Mouse (Mus musculus): Measurements from ENCODE around the gene Srm. TPM values are rescaled to one million over a fixed set of nuclear protein-coding genes. Genes with fewer than 3 reads are reported as not detected.

Srm gene
- total and polyA plus RNA-seq, 3 experiments = 136 to 640 (median 151) TPM

DNA sequence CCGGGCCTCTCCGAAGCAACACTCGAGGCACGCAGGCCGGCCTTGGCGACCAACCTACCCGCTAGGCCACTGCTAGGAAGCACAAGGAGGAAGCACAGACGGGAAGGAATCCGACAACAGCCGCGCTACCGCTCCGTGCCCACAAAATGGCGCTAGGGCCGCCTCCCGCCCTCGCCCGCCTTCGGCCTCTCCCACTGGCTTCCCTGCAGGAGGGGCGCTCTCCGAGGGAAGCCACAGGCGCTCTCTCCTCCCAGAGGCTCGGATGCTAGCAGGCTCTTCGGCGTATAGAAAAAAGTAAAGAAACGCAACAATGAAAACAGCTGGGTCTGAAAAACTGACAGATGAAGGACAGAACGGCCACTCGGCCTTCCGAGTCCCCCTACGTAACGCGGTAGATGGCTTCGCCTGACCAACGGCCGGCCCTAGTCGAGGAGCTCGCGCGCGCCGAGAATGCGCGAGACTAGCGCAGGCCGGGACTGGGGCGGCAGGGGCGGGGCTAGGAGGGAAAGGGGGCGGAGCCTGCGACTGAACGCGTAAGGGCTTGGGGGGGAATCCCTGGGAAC is 35.4 kb downstream of the Srm start, which contains the start of gene Tardbp:
TSS of gene Tardbp (minus strand) at position 397 of the 563 bp plus-strand sequence.
- Histone ChIP-seq H3K9me3 (replicated peaks; ENCODE audit: low read length) (no peaks in the 10 kb centered on the region), H3K4me2 (ENCODE audit: insufficient read depth, low read depth, poor library complexity, severe bottlenecking) (peak within 1 kb of the TSS; percentile 95; the same call in 1 of the 2 replicates), H3K9ac (ENCODE audit: insufficient read depth, low read depth) (peak within 1 kb of the TSS; percentile 99), H3K79me2 (replicated peaks; ENCODE audit: control insufficient read depth, extremely low read depth, insufficient read depth, poor library complexity, severe bottlenecking) (peaks cover 48% of the 10 kb centered on the region), H3K4me1 (ENCODE audit: control insufficient read depth in 1 of 2, insufficient read depth in 2 of 2) (peaks cover 6 to 36% of the 10 kb centered on the region in 2 experiments), H3K4me3 (replicated peaks in 1 of 3; ENCODE audit: low read depth in 2 of 3, low read length in 2 of 3, poor library complexity in 1 of 3) (peak within 1 kb of the TSS; percentile 87 to 99 (median 94)), H3K27me3 (replicated peaks) (no peaks in the 10 kb centered on the region), H3K36me3 (replicated peaks in 1 of 2; ENCODE audit: control insufficient read depth in 1 of 2, insufficient read depth in 1 of 2, low read length in 1 of 2) (peaks cover 27 to 33% of the 10 kb centered on the region in 2 experiments), H3K27ac (ENCODE audit: insufficient read depth, low read depth) (peak within 1 kb of the TSS; percentile 92)
- in situ Hi-C loops (cut with MboI; ENCODE audit: low pct_ligation_motif_present, low pct_unique_long_range_greater_than_20kb, low sequenced_read_pairs) (no loop called here), dilution Hi-C loops (cut with MboI; ENCODE audit: extremely low pct_ligation_motif_present, extremely low pct_unique_long_range_greater_than_20kb, low sequenced_read_pairs) (no loop called here)
- peak; percentile 94 for DNase-seq (ENCODE audit: extremely low read depth)
- TF ChIP-seq EP300 (IDR thresholded peaks at IDR 0.05; ENCODE audit: low read length) (no peak), MEF2A (IDR thresholded peaks at IDR 0.05; ENCODE audit: borderline replicate concordance, low read depth, low read length) (peak; percentile 40; the same call in 1 of the 2 replicates), JUND (conservative IDR thresholded peaks at IDR 0.05; ENCODE audit: low read depth, low read length) (no peak), NELFE (IDR thresholded peaks at IDR 0.05; ENCODE audit: low read depth, low read length) (peak; percentile 90), MAFK (IDR thresholded peaks at IDR 0.05; ENCODE audit: insufficient replicate concordance, low read length) (no peak), RCOR1 (conservative IDR thresholded peaks at IDR 0.05; ENCODE audit: low read depth, low read length) (no peak), USF1 (IDR thresholded peaks at IDR 0.05; ENCODE audit: low read depth, low read length) (no peak), MXI1 (IDR thresholded peaks at IDR 0.05; ENCODE audit: low read depth, low read length) (no peak; the same call in 1 of the 2 replicates), ZMIZ1 (IDR thresholded peaks at IDR 0.05; ENCODE audit: low read depth, low read length) (peak; percentile 75), HCFC1 (IDR thresholded peaks at IDR 0.05; ENCODE audit: low read depth, low read length) (peak; percentile 80), CHD2 (IDR thresholded peaks at IDR 0.05; ENCODE audit: low read length) (peak; percentile 97), POLR2AphosphoS2 (IDR thresholded peaks at IDR 0.05; ENCODE audit: low read depth, low read length) (no peak; the same call in none of the 2 replicates), KAT2A (IDR thresholded peaks at IDR 0.05; ENCODE audit: insufficient replicate concordance, low read length) (peak; percentile 66; the same call in 1 of the 2 replicates), RAD21 (IDR thresholded peaks at IDR 0.05; ENCODE audit: low read depth, low read length) (no peak), NRF1 (IDR thresholded peaks at IDR 0.05; ENCODE audit: low read depth, low read length) (peak; percentile 78), CTCF (conservative IDR thresholded peaks at IDR 0.05 in 1 of 2, IDR thresholded peaks at IDR 0.05 in 1 of 2; ENCODE audit: low read depth in 2 of 2, low read length in 2 of 2) (no peak), MAX (IDR thresholded peaks at IDR 0.05; ENCODE audit: low read length) (no peak), TBP (conservative IDR thresholded peaks at IDR 0.05; ENCODE audit: low read depth, low read length) (peak; percentile 88), PAX5 (IDR thresholded peaks at IDR 0.05; ENCODE audit: low read length) (no peak), JUN (IDR thresholded peaks at IDR 0.05; ENCODE audit: insufficient read depth, low read depth, low read length) (no peak), POLR2A (IDR thresholded peaks at IDR 0.05; ENCODE audit: low read depth, low read length) (peak; percentile 86), SIN3A (IDR thresholded peaks at IDR 0.05; ENCODE audit: low read length) (no peak), UBTF (IDR thresholded peaks at IDR 0.05; ENCODE audit: low read depth, low read length) (no peak), IRF4 (IDR thresholded peaks at IDR 0.05; ENCODE audit: low read depth, low read length) (no peak), E2F4 (IDR thresholded peaks at IDR 0.05; ENCODE audit: insufficient replicate concordance, low read depth, low read length) (no peak), ZKSCAN1 (IDR thresholded peaks at IDR 0.05; ENCODE audit: borderline replicate concordance, low read depth, low read length) (no peak), BHLHE40 (IDR thresholded peaks at IDR 0.05; ENCODE audit: low read depth, low read length) (no peak; the same call in 1 of the 2 replicates), CHD1 (IDR thresholded peaks at IDR 0.05; ENCODE audit: low read depth, low read length) (peak; percentile 100), ETS1 (conservative IDR thresholded peaks at IDR 0.05; ENCODE audit: low read depth, low read length) (no peak), MAZ (IDR thresholded peaks at IDR 0.05; ENCODE audit: low read depth, low read length) (no peak), SMC3 (IDR thresholded peaks at IDR 0.05; ENCODE audit: low read depth, low read length) (no peak), ZNF384 (IDR thresholded peaks at IDR 0.05; ENCODE audit: low read depth, low read length) (no peak), TCF12 (IDR thresholded peaks at IDR 0.05; ENCODE audit: low read depth, low read length) (peak; percentile 85), USF2 (conservative IDR thresholded peaks at IDR 0.05; ENCODE audit: low read depth, low read length) (no peak), MYC (IDR thresholded peaks at IDR 0.05; ENCODE audit: low read depth, low read length) (no peak), GABPA (IDR thresholded peaks at IDR 0.05; ENCODE audit: insufficient replicate concordance, low read depth, low read length) (no peak), ZC3H11A (IDR thresholded peaks at IDR 0.05; ENCODE audit: low read depth, low read length) (no peak), ELF1 (IDR thresholded peaks at IDR 0.05; ENCODE audit: low read depth, low read length) (peak; percentile 81)

Data from CH12.LX (cell line).